Mouse (Mus musculus): ENCODE results near the gene Clcn1. TPM values are rescaled to one million over a fixed set of nuclear protein-coding genes. Genes with fewer than 3 reads are reported as not detected.

The Clcn1 gene
- polyA plus RNA-seq, 1 experiment from 2014 or later, result 2.0 TPM

DNA sequence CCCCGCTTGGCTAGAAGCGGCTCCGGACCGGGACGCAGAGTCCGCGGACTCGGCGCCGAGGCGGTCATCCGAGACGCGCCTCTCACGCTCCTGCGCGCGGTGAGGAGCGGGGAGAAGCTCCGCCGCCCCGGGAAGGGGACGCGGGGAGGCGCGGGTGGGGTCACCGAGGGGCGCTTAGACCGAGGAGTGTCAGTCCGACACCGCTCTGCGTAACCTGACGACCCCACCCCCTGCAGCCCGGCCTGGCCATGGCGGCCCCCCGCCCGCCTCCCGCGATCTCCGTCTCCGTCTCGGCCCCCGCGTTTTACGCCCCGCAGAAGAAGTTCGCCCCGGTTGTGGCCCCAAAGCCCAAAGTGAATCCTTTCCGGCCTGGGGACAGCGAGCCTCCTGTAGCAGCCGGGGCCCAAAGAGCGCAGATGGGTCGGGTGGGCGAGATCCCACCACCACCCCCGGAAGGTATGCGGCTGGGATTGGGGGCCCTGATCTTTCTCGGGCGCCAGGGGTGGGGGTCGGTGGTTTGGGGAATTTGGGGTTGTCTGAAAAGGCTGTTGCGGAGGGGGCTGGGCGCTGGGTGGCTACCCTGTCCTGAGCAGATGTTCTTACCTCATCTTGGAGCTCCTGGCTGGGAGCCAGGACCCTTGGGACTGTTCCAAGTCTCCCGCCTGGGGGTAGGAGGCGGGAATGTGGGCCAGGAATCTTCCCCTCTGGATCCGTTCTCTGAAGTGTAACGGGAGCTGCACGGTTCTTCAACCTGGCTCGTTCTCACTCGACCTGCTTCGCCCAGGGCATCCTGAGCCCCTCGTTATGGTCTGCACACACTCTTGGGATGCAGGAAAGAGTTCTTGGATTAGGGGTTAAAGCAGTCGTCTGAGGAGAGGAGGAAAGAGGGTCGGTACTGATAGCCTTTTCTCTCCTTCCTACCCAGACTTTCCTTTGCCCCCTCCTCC is 63.8 kb downstream of the Clcn1 start:
- Histone ChIP-seq H3K4me1 (replicated peaks; ENCODE audit: control insufficient read depth, insufficient read depth, low read length) (peaks cover 5% of the 10 kb centered on the region), H3K4me2 (ENCODE audit: low read depth, low read length, severe bottlenecking) (peak overlapping the region; percentile 77), H3K9ac (ENCODE audit: low read length) (peak overlapping the region; percentile 89), H3K4me3 (ENCODE audit: low read depth, low read length) (peak overlapping the region; percentile 77), H3K9me3 (ENCODE audit: control insufficient read depth, low read length) (no peaks in the 10 kb centered on the region), H3K27ac (ENCODE audit: low read depth, low read length) (peak overlapping the region; percentile 87), H3K27me3 (ENCODE audit: control insufficient read depth, insufficient read depth, low read length) (no peaks in the 10 kb centered on the region), H3K36me3 (ENCODE audit: control insufficient read depth, insufficient read depth, low read length) (no peaks in the 10 kb centered on the region)
- DNase-seq (ENCODE audit: low spot score) (peak; percentile 82), ATAC-seq (replicated peaks; ENCODE audit: low FRiP score) (peak; percentile 54)
- WGBS, result under 1% methylated on average over 72 of the region's 72 CpGs

DNA sequence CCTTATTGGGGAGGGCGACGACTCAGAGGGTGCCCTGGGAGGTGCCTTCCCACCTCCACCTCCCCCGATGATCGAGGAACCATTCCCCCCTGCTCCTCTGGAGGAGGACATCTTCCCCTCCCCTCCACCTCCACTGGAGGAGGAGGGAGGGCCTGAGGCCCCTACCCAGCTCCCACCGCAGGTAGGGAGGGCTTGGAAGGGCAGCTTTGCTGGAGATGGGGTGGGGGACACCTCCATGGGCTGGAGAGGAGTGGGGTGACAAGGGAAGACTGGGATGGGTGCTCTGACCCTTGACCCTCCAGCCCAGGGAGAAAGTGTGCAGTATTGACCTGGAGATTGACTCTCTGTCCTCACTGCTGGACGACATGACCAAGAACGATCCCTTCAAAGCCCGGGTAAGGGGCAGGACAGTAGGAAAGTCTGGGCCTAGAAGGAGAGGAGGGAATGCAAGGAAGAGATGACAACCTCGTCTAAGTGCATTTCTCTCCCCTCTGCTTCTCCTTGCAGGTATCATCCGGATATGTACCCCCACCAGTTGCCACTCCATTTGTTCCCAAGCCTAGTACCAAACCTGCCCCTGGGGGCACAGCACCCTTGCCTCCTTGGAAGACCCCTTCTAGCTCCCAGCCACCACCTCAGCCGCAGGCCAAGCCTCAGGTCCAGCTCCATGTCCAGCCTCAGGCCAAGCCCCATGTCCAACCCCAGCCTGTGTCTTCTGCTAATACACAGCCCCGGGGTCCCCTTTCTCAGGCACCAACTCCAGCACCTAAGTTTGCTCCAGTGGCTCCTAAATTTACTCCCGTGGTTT is 64.7 kb downstream of the Clcn1 start:
- WGBS, result 47% methylated on average over 13 of the region's 13 CpGs
- H3K27me3 ChIP-seq (ENCODE audit: control insufficient read depth, insufficient read depth, low read length), result no peaks in the 10 kb centered on the region

GRCm38 (mm10) chr6:42351776-42352485 is 65.4 kb downstream of the Clcn1 start:
- Histone ChIP-seq H3K9ac (ENCODE audit: low read length) (no peak overlapping the region), H3K4me3 (ENCODE audit: low read depth, low read length) (no peak overlapping the region), H3K4me1 (replicated peaks; ENCODE audit: control insufficient read depth, insufficient read depth, low read length) (peaks cover 5% of the 10 kb centered on the region), H3K36me3 (ENCODE audit: control insufficient read depth, insufficient read depth, low read length) (peaks cover 6% of the 10 kb centered on the region; the same call in 1 of the 2 replicates), H3K27me3 (ENCODE audit: control insufficient read depth, insufficient read depth, low read length) (no peaks in the 10 kb centered on the region), H3K27ac (ENCODE audit: low read depth, low read length) (no peak overlapping the region), H3K4me2 (ENCODE audit: low read depth, low read length, severe bottlenecking) (no peak overlapping the region), H3K9me3 (ENCODE audit: control insufficient read depth, low read length) (no peaks in the 10 kb centered on the region)
- DNase-seq (ENCODE audit: low spot score) (no peak), ATAC-seq (replicated peaks; ENCODE audit: low FRiP score) (no peak)
- WGBS, result 90% methylated on average over 7 of the region's 7 CpGs

More for the DNA sequence above, 64.7 kb downstream of the Clcn1 start:
- H3K4me1 ChIP-seq (replicated peaks; ENCODE audit: control insufficient read depth, insufficient read depth, low read length), result peaks cover 5% of the 10 kb centered on the region
- ATAC-seq (replicated peaks; ENCODE audit: low FRiP score) (no peak), DNase-seq (ENCODE audit: low spot score) (peak; percentile 64)
- no peaks in the 10 kb centered on the region for H3K9me3 ChIP-seq (ENCODE audit: control insufficient read depth, low read length)
- H3K27ac ChIP-seq (ENCODE audit: low read depth, low read length), result no peak overlapping the region
- peaks cover 3% of the 10 kb centered on the region; the same call in 1 of the 2 replicates for H3K36me3 ChIP-seq (ENCODE audit: control insufficient read depth, insufficient read depth, low read length)
- H3K9ac ChIP-seq (ENCODE audit: low read length), result peak overlapping the region; percentile 89
- H3K4me3 ChIP-seq (ENCODE audit: low read depth, low read length), result peak overlapping the region; percentile 77
- H3K4me2 ChIP-seq (ENCODE audit: low read depth, low read length, severe bottlenecking), result peak overlapping the region; percentile 77

- Histone ChIP-seq H3K9ac (ENCODE audit: low read length) (no peak overlapping the region), H3K9me3 (ENCODE audit: control insufficient read depth, low read length) (no peaks in the 10 kb centered on the region), H3K36me3 (ENCODE audit: control insufficient read depth, insufficient read depth, low read length) (peaks cover 6% of the 10 kb centered on the region; the same call in 1 of the 2 replicates), H3K4me1 (replicated peaks; ENCODE audit: control insufficient read depth, insufficient read depth, low read length) (peaks cover 5% of the 10 kb centered on the region), H3K27ac (ENCODE audit: low read depth, low read length) (no peak overlapping the region), H3K4me3 (ENCODE audit: low read depth, low read length) (no peak overlapping the region), H3K27me3 (ENCODE audit: control insufficient read depth, insufficient read depth, low read length) (no peaks in the 10 kb centered on the region), H3K4me2 (ENCODE audit: low read depth, low read length, severe bottlenecking) (no peak overlapping the region)
- ATAC-seq (replicated peaks; ENCODE audit: low FRiP score), result no peak
- WGBS, result 95% methylated on average over 1 of the region's 1 CpGs
- no peak for DNase-seq (ENCODE audit: low spot score)
Measured at GRCm38 (mm10) chr6:42352486-42352846, 66.0 kb downstream of the Clcn1 start.

DNA sequence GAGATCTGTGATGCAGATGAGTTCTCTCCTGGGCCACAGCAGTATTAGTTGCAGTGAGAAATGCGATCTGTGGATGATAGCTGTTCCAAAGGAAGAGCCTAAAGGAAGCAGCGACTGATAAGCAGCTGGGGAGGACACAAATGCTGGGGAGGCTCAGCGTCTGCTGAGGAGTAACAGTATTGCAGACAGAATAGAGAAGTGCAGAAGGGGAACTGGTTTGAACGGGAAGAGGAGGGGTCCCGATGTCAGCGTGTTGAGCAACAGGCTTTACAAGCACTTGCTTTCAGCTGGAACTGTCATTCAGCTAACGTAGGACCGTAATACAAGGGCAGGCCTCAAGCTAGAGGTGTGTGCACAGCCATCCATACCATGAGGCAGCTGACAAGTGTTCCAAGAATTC is 66.7 kb downstream of the Clcn1 start:
- H3K27ac ChIP-seq (ENCODE audit: low read depth, low read length), result no peak overlapping the region
- H3K9ac ChIP-seq (ENCODE audit: low read length), result no peak overlapping the region
- peaks cover 5% of the 10 kb centered on the region for H3K4me1 ChIP-seq (replicated peaks; ENCODE audit: control insufficient read depth, insufficient read depth, low read length)
- H3K36me3 ChIP-seq (ENCODE audit: control insufficient read depth, insufficient read depth, low read length), result peaks cover 8% of the 10 kb centered on the region; the same call in 1 of the 2 replicates
- WGBS, result 84% methylated on average over 8 of the region's 8 CpGs
- no peaks in the 10 kb centered on the region for H3K9me3 ChIP-seq (ENCODE audit: control insufficient read depth, low read length)
- no peak for ATAC-seq (replicated peaks; ENCODE audit: low FRiP score)
- DNase-seq (ENCODE audit: low spot score), result no peak
- H3K27me3 ChIP-seq (ENCODE audit: control insufficient read depth, insufficient read depth, low read length), result no peaks in the 10 kb centered on the region
- no peak overlapping the region for H3K4me3 ChIP-seq (ENCODE audit: low read depth, low read length)
- H3K4me2 ChIP-seq (ENCODE audit: low read depth, low read length, severe bottlenecking), result no peak overlapping the region

- ATAC-seq (replicated peaks; ENCODE audit: low FRiP score), result no peak
- Histone ChIP-seq H3K27me3 (ENCODE audit: control insufficient read depth, insufficient read depth, low read length) (no peaks in the 10 kb centered on the region), H3K4me2 (ENCODE audit: low read depth, low read length, severe bottlenecking) (no peak overlapping the region), H3K4me1 (replicated peaks; ENCODE audit: control insufficient read depth, insufficient read depth, low read length) (peaks cover 2% of the 10 kb centered on the region; the same call in 1 of the 2 replicates), H3K9ac (ENCODE audit: low read length) (no peak overlapping the region), H3K36me3 (ENCODE audit: control insufficient read depth, insufficient read depth, low read length) (peaks cover 8% of the 10 kb centered on the region; the same call in 1 of the 2 replicates), H3K27ac (ENCODE audit: low read depth, low read length) (no peak overlapping the region), H3K9me3 (ENCODE audit: control insufficient read depth, low read length) (no peaks in the 10 kb centered on the region), H3K4me3 (ENCODE audit: low read depth, low read length) (no peak overlapping the region)
- no peak for DNase-seq (ENCODE audit: low spot score)
- WGBS, result 79% methylated on average over 11 of the region's 11 CpGs
Measured at GRCm38 (mm10) chr6:42354076-42355019, 67.9 kb downstream of the Clcn1 start.

- WGBS, result 93% methylated on average over 6 of the region's 6 CpGs
- Histone ChIP-seq H3K27ac (ENCODE audit: low read depth, low read length) (no peak overlapping the region), H3K27me3 (ENCODE audit: control insufficient read depth, insufficient read depth, low read length) (no peaks in the 10 kb centered on the region), H3K36me3 (ENCODE audit: control insufficient read depth, insufficient read depth, low read length) (peaks cover 8% of the 10 kb centered on the region; the same call in 1 of the 2 replicates), H3K4me2 (ENCODE audit: low read depth, low read length, severe bottlenecking) (no peak overlapping the region), H3K4me1 (replicated peaks; ENCODE audit: control insufficient read depth, insufficient read depth, low read length) (peaks cover 2% of the 10 kb centered on the region; the same call in 1 of the 2 replicates), H3K9ac (ENCODE audit: low read length) (no peak overlapping the region), H3K4me3 (ENCODE audit: low read depth, low read length) (no peak overlapping the region), H3K9me3 (ENCODE audit: control insufficient read depth, low read length) (no peaks in the 10 kb centered on the region)
- ATAC-seq (replicated peaks; ENCODE audit: low FRiP score) (no peak), DNase-seq (ENCODE audit: low spot score) (no peak)
Measured at GRCm38 (mm10) chr6:42355366-42355765, 68.9 kb downstream of the Clcn1 start.
